Mouse (Mus musculus): ENCODE data around the gene Degs1. TPM values are rescaled to one million over a fixed set of nuclear protein-coding genes. Genes with fewer than 3 reads are reported as not detected.

The Degs1 gene
- total RNA-seq, 2 experiments from 2014 or later: 208 to 430 TPM

DNA sequence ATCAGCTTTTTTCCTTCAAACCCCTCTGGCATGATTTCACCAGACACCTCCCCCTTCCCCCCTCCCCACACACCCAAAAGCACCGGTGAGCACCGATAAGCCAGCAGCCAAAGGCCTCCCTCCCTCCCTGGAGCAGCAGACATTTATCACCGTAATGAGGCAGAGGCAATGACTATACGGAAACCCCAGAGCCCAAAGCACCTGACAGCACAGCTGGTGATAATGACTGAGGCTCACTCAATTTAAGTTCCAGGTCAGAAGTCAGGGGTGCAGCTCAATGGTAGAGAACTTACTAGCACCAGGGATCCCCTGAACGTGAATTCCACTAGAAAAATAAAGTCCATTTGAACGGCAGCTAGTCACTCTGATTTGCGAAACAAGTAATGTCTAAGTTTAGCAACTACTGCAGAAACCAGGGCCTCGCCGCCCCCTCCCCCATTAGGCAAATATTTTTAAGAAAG lies 1.3 kb downstream of the Degs1 start:
- ATAC-seq (ENCODE audit: poor library complexity, severe bottlenecking): 0 out of 2 replicates have a peak, but pooled peaks have one; percentile 7

DNA sequence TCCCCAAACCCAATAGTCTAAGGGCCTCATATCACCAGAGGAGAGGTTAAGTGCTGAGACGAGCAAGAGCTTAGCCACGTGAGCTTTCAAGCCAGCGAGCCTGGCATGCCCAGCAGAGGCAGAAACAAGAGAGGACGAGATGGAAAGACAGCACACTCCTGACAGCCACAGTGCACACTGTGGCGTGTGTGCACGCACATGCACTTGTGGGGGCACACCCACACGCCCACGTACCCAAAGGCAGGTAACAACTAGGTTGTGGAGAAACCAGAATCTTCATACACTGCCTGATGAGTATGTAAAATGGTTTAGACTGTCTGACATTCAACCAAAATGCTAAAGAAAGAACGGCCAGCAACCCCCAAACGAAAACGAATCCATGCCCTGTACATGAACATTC lies 2.0 kb downstream of the Degs1 start:
- ATAC-seq (ENCODE audit: poor library complexity, severe bottlenecking): no peak

DNA sequence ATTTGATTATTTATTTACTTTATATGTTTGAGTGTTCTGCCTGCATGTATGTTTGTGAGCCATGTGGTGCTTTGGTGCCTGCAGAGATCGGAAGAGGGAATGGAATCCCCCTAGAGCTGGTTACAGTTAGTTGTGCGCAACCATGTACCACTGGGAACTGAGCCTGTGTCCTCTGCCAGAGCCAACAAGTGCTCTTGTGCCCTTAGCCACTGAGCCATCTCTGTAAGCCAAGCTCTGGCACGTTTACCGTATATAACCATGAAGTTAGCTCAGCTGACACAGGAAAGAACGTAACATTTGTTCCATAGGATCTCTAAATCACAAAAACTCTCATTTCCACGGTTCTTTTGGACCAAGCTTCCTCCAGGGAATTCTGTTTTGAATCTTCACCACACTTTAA lies 2.6 kb downstream of the Degs1 start:
- ATAC-seq (ENCODE audit: poor library complexity, severe bottlenecking): no peak

DNA sequence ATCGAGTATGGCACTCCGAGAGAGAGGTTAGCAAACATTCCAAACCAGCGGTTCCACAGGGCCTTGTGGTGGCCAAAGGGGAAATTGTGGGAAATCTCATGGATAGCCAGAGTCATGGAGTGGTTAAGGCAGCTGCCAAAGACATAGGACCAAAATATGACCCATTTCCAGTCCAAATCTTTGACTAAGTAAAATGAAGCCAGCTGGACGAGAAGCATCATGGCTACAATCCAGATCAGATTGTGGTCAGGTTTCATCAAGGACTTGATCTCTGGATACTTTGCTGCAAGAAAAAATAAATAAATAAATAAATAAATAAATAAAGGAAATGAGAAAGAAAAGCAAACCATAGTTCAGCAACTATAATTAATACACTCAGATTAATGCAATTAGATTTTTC lies 3.2 kb downstream of the Degs1 start:
- no peak for ATAC-seq (ENCODE audit: poor library complexity, severe bottlenecking)

DNA sequence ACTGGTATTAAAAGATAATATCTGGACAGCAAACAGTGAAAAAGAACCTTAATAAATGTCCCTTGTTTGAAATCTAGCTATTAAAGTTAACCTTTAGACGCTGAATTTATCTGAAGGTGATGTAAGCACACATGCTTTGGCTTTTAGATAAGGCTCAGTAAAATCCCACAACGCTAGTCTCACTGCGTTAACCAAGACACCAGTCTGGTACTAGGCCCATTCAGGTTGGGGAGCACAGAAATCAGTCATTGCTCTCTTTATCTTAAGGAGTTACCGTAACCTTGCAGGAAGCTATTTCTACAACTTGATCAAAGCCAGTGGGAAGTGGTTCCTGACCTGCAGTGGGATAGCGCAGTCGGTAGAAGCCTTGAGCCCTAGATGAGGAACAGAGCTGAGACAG lies 7.5 kb downstream of the Degs1 start:
- ATAC-seq (ENCODE audit: poor library complexity, severe bottlenecking): no peak

DNA sequence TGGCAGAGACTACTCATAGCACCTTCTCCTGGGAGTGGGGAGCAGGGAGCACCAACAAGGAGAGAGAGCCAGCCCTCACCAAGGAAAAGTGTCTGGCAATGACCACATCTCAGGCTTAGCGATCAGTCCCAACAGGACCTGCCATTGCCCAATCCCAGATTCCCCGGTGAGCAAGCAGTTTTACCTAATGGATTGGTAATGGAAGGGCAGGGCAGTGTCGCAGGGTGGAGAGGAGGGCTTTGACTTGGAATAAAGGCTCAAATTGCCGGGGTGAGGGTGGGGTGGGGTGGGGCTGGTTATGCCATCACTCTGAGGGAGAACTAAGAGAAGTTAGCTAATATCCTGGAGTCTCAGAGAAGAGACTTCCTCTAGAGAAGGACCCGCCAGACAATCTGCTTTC lies 11.0 kb downstream of the Degs1 start:
- ATAC-seq (ENCODE audit: poor library complexity, severe bottlenecking): peak; percentile 85

DNA sequence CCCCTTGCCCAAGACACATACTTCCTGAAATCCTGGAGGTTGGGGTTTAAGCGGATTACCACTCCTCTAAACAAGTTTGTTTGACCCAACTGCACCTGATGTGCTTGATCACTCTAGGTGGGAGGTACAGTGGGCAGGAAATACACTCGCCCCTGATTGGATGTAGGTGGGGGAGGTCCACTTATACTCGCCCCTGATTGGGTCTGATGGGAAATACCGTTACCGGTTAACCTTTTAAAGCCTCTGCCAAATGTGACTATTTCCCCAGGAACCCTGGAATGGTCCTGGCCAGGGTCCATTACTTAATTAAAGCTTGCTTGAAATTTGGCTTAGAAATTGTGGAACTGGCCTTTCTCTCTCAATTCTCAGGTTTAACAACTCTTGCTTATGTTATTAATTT lies 11.5 kb downstream of the Degs1 start:
- ATAC-seq (ENCODE audit: poor library complexity, severe bottlenecking): peak; percentile 32

DNA sequence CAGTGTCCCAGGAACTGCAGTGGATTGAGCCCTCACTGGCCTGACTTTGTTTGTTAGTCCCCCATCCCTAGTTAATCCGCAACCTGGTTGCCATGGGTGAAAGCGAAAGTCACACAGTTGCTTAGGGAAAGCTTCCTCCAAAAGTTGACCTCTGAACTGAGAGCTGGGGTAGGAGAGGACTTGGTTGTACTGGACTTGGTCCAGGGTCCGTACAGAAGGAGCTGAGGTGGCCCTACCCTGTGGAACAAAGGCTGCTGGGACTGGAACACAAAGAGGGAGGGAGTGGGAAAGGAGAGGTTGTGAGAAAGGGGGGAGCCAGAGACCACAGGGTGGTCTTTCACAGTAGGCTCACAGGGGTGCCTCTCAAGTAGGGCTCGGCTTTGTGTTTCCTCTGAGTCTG lies 14.3 kb downstream of the Degs1 start:
- ATAC-seq (ENCODE audit: poor library complexity, severe bottlenecking): no peak

DNA sequence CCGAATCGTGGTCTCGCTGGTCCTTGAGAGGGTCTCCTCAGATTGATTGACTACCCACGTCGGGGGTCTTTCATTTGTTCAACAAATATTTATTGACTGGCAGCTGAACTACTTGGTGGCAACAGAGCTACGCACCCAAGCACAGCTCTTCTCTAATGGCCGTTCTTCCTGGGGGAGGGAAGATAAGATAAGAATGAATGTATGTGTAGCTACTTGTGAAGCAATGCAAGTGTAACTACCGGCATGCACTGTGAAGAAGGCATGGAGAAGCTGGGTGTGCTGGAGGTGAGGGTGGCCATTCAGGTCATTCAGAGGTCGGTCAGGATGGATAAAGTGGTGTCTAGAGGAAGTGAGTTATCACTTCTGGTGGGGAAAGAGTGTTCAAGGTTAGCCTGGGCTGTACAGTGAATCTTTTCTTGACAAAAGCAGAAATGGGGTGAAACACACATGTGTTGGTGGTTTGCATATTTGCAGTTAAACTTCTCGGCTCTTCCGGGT lies 16.5 kb downstream of the Degs1 start:
- ATAC-seq (ENCODE audit: poor library complexity, severe bottlenecking): peak; percentile 79

DNA sequence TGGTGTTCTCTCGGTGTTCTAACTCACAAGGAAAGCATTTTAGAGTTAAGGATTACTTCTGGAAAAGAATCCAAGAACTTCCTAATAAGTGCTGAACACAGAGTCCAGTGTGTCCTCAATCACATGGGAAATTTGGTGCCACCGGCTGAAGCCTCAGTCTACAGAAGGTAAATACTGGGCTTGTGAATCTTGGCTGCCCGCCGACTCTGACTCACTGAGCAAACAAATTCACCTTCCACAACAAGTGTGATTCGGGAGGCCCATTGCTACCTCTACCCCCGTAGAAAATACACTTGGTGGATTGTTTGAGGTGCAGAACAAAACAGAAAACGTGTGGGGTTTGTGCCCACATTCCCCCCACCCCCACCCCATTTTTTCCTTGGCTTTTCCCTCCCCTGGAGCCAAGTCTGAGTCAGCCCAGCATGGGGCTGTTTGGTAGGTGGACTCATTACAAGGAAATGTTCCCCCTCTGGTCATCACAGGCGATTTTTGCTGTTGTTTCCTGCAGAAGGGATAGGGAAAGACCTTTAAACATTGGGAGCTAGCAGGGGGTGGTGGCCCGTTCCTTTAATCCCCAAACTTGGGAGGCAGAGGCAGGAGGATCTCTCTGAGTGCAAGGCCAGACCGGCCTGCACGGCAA lies 26.4 kb downstream of the Degs1 start:
- no peak for ATAC-seq (ENCODE audit: poor library complexity, severe bottlenecking)

DNA sequence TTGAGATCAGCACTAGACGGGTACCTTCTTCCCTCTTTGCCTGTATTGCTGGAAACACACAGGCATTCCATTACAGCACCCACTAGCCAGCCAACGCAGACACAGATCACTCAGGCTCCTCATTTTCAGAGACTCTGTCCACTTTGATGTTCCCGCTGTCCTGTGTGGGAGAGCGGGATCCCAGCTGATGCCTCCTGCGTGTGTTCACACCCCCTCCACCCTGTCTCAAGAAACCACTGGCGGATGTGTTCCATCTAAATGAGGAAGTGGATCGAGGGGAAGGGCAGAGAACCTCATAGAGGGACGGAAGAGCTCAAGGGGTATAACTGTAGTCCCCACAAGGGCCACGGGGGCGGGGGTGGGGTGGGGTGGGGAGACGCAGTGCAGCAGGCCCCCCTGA lies 27.6 kb downstream of the Degs1 start:
- ATAC-seq (ENCODE audit: poor library complexity, severe bottlenecking): peak; percentile 93

DNA sequence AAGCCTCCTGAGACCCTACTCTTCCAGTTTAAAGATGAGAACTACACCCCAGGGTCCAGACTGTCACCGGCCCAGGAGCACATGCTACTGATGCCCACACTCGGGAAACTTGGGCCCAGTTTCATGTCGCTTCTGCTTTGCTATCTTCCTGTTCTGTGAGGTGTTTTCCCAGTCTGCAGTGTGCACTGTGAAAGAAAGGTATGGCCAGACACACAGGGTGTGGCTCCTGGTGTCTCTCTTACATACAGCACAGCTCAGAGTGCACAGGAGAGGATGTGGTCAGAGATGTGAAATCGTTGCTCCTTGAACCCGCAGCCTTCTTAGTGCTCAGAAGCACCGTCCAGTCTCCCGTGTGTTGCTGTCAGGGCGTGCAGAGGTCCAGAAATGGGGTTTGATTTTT lies 28.0 kb downstream of the Degs1 start:
- peak; percentile 85 for ATAC-seq (ENCODE audit: poor library complexity, severe bottlenecking)

DNA sequence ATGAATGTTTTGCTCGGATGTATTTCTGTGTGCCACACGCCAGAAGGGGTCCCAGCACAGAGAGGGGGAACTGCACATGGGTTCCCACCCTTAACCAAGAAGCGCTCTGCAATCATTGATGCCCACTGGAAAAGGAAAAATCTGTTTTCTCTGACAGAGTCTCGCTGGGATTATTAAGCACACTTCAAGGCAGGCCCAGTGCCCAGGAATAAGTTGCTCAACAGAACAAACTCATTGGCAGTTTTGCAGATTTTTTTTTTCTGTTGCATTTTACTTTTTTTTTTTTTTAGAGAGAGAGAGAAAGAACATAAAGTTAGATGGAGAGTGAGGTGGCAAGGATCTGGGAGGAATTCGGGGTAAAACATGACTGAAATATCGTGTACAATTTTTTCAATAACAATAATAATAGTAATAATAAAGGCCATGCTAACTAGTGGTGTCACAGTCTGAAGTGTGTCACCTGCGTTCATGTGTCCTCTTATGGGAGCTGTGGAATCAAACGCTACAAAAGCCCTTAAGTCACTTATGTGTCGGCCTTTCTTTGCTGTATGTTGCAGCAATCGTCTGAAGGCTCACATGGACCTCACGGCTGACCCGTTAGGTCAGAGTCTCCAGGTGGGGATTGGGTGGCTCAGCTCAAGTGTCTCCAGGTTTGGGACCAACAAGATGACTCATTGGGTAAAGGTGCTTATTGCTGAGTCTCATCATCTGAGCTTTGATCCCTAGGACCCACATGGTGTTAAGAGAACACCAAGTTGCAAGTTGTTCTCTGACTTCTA lies 28.7 kb downstream of the Degs1 start:
- no peak for ATAC-seq (ENCODE audit: poor library complexity, severe bottlenecking)

DNA sequence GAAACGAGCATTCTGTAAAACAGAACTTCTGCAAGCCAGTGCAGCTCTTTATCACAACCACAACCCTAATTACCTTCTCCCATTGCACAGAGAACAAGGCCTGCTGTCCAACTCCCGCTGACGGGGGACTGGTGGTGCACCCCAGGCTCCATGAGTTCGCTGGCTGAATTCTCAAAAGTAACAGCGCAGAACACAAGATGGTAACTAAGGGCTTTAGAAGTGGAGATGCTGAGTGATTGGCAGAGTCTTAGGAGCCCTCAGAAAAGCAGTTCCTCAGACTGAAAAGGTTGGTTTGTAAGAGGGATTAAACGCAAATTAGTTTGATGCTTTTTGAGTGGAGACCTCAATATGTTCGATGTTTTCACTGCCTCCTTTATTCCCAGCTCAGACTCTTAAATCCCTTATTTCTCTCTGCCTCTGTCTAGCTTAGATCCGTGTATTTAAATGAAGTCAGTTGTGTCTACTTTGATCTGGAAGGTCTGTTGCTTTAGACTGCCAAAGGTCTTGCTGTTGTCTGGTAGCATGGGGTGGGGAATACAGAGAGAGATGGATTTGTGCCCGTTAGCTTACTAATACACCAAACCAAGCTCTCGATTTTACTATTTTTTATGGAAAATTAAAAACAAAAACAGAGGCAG lies 30.0 kb downstream of the Degs1 start:
- ATAC-seq (ENCODE audit: poor library complexity, severe bottlenecking): no peak

DNA sequence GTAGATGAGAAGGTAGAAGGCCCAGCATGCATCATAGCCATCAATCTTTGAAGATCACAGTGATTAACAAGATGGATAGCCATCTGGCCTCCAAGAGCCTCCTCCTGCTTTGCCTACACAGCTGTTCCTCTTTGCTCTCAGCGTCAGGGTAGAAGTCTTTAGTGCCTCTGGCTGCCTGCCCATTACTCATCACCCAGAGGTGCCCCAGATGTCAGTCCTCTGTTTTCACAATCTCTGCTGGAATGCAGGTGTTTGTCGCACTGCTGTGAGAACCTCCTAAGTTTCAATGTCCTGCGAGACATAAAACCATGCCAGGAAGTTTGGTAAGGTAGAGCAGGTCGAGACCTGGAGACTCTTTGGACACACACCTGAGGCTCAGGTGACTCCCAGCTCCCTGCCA lies 31.9 kb downstream of the Degs1 start:
- ATAC-seq (ENCODE audit: poor library complexity, severe bottlenecking): no peak

DNA sequence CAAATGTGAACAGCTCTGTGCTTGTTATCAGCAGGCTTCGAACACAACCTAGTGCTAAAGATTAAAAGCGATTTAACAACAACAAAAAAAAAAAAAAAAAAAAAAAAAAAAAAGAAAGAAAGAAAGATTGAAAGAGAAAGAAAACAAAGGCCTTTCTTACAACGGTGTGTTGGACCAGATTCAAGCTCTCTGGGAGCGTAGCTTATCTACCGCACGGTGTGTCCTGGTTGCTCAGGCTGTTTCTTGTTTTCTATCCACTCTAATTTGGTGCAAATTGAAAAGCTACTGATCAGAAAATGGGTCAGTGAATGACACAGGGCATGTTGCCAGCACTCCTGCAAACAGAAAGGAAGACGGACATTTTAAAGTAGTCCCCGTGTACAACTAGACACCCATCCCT lies 33.3 kb downstream of the Degs1 start:
- no peak for ATAC-seq (ENCODE audit: poor library complexity, severe bottlenecking)

DNA sequence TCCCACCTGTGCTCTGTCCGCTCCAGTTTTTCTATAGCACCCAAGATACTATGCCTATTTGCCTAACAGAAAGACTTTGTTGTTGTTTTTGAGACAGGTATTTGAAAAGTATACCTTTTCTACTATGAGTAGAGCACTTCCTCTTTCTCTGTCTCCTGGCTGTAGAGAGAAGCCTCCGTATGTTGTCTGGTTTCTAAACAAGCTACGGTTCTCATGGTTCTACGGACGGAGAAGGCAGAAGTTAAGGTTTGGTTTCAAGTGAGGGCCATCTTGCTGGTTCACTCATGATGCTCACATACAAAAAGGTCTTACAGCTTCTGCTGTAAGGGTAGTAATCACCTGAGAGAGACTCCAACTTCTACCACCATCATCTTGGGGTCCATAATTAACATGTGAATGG lies 37.6 kb downstream of the Degs1 start:
- peak; percentile 56 for ATAC-seq (ENCODE audit: poor library complexity, severe bottlenecking)

DNA sequence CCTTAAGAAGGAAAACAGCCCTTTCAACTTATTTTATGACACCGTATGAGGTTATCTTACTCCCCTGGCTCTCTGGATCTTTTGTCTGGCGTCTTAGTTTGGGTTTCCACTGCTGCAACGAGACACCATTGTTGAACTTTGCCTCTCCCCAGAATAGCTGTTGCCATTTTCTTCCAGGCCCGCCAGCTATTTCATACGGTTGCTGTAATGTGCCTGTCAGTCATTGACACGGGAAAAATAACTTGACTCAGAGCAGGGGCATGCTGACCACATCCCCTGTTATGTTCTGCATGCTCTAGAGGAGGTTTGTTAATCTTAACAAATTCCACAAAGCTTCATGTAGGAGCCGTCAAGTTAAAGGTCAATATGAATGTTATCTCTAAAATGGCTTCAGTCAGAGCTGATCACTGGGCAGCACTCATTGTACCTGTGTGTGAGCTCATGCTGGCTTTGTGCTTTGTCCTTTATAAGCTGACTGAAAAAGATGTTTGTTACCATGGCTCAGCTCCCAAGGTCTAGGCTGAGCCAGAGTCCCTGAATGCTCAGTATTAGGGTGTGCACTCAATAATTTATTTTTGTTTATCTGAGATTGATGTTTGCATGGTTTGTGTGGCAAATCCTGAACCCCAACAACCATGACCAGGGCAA lies 44.4 kb downstream of the Degs1 start:
- ATAC-seq (ENCODE audit: poor library complexity, severe bottlenecking): no peak

DNA sequence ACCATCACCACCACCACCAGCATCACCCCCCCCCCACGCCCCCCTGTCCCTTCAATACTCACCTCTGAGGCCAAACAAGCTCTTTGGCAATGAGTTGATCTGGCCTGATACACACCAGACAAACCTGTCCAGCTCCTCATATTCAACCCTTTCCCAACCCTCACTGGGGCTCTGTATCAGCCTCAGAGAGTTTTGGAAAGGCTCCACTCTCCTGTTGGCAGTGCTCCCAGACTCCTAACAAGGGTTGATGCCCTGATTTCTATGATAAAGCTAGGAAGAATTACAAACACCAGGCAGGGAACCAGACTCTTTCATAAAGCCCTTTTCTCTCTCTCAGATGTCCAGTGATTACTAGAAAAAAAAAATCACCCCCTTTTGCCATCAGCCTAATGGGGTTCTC lies 45.2 kb downstream of the Degs1 start:
- no peak for ATAC-seq (ENCODE audit: poor library complexity, severe bottlenecking)

DNA sequence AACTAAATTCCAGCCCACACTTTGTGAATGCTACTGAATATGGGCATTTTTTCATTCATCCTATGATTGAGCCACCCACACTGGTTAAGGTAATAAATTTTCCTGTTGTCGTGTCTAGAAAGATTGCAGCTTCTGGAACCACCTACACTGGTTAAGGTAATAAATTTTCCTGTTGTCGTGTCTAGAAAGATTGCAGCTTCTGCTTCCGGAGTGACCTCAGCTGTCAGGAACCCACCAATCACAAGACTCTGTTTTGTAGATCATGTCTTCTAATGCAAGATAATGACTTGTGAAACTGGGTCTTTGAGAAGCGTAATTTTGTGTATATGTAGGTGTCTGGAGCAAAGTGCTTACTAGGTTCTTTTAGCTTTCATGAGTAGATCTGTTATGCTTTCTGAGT lies 47.4 kb downstream of the Degs1 start:
- ATAC-seq (ENCODE audit: poor library complexity, severe bottlenecking): peak; percentile 85

DNA sequence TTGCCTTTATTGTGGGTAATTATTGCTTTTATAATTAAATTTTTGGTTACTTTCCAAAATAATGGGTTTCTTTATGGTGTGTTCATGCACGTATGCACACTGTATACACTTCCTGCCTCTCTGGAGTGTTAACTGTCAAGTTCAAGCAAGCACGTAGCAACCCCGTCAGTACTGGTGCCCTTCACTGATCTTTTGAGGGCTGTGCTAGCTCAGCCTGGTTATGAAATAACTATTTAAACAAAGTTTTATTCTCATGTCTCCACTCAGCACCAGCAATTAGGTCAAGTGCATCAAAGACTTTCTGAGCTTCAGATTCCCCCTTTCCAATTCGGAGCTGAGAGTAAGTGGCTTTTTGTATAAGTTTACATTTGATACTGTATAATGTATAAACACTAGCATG lies 53.2 kb downstream of the Degs1 start:
- ATAC-seq (ENCODE audit: poor library complexity, severe bottlenecking): no peak
